In genomic region chr1:128398738-128399445, GRCm38 (mm10) we compare ENCODE assay signal across 15 mouse cellular contexts. TPM values are rescaled to one million over a fixed set of nuclear protein-coding genes. Genes with fewer than 3 reads are reported as not detected.
DNase-seq lines count a peak whose midpoint lies in the region; ATAC-seq and TF ChIP-seq lines count a peak whose summit lies in the region.
"Had no signal": no experiment of that assay in that cellular context is flagged by ENCODE, and none has a peak within 500 bp of the region (broad histone marks: within the 10 kb centered on the region; RNA-seq: fewer than 3 reads in every experiment).

No protein-coding gene starts in this region.

- no peak overlapping the region for H3K9ac ChIP-seq in stomach, embryonic 15.5 days
- no peak overlapping the region for H3K9ac ChIP-seq in forebrain, embryonic 16.5 days (replicated peaks; ENCODE audit: low read depth, low read length)
- H3K9ac ChIP-seq: embryonic facial prominence, embryonic 15.5 days; heart, embryonic 13.5 days; liver, embryonic 12.5 days; neural tube, embryonic 13.5 days had no signal

- intact Hi-C loops in gastrocnemius, adult 2 months (cut with DNase I): no loop called here

- H3K27ac ChIP-seq in stomach, embryonic 15.5 days: peak overlapping the region; percentile 59
- no peak overlapping the region for H3K27ac ChIP-seq in forebrain, embryonic 16.5 days (ENCODE audit: low read length)
- no peak overlapping the region for H3K27ac ChIP-seq in gastrocnemius, adult 2 months
- H3K27ac ChIP-seq: embryonic facial prominence, embryonic 15.5 days; heart, embryonic 13.5 days; liver, embryonic 12.5 days; neural tube, embryonic 13.5 days had no signal

- peak; percentile 39; the same call in 1 of the 2 replicates for ATAC-seq in stomach, embryonic 15.5 days (ENCODE audit: insufficient read depth, low FRiP score, low read depth)
- no peak for ATAC-seq in forebrain, embryonic 16.5 days
- ATAC-seq: liver, embryonic 12.5 days had no signal

- H3K36me3 ChIP-seq in stomach, embryonic 15.5 days: peaks cover 3% of the 10 kb centered on the region; the same call in 1 of the 2 replicates
- H3K36me3 ChIP-seq in forebrain, embryonic 16.5 days (ENCODE audit: control insufficient read depth, insufficient read depth): no peaks in the 10 kb centered on the region; the same call in 1 of the 2 replicates

- no peaks in the 10 kb centered on the region for H3K27me3 ChIP-seq in stomach, embryonic 15.5 days (replicated peaks)
- no peaks in the 10 kb centered on the region for H3K27me3 ChIP-seq in forebrain, embryonic 16.5 days (replicated peaks; ENCODE audit: control insufficient read depth, insufficient read depth, low read length)
- H3K27me3 ChIP-seq: embryonic facial prominence, embryonic 15.5 days; heart, embryonic 13.5 days; liver, embryonic 12.5 days; megakaryocyte, embryonic 14.5 days; neural tube, embryonic 13.5 days had no signal

- H3K4me2 ChIP-seq in stomach, embryonic 15.5 days: no peak overlapping the region
- H3K4me2 ChIP-seq in forebrain, embryonic 16.5 days (ENCODE audit: low read length): no peak overlapping the region
- H3K4me2 ChIP-seq: embryonic facial prominence, embryonic 15.5 days; heart, embryonic 13.5 days; liver, embryonic 12.5 days; neural tube, embryonic 13.5 days had no signal

- 68% methylated on average over 5 of the region's 5 CpGs for WGBS in stomach, embryonic 15.5 days
- WGBS in forebrain, embryonic 16.5 days: 84% methylated on average over 5 of the region's 5 CpGs

- H3K4me3 ChIP-seq in stomach, embryonic 15.5 days (replicated peaks): no peak overlapping the region
- no peak overlapping the region for H3K4me3 ChIP-seq in forebrain, embryonic 16.5 days (replicated peaks; ENCODE audit: low read length)
- no peak overlapping the region for H3K4me3 ChIP-seq in gastrocnemius, adult 2 months
- H3K4me3 ChIP-seq: embryonic facial prominence, embryonic 15.5 days; heart, embryonic 13.5 days; liver, embryonic 12.5 days; megakaryocyte, embryonic 14.5 days; neural tube, embryonic 13.5 days had no signal

- peak; percentile 16 for DNase-seq in adrenal gland, postnatal 14 days
- DNase-seq in adrenal gland, adult 8-10 months: no peak
- DNase-seq in urinary bladder, postnatal 14 days (ENCODE audit: low spot score): peak; percentile 46
- DNase-seq in urinary bladder, adult 2 months (ENCODE audit: low spot score): no peak
- DNase-seq in fibroblast of lung, adult 2 months (ENCODE audit: low read depth): peak; percentile 42
- no peak for DNase-seq in gastrocnemius, adult 2 months
- DNase-seq: B cell, adult 2 months; cerebellum, adult 2 months had no signal

- TF ChIP-seq CTCF in gastrocnemius, adult 2 months (IDR thresholded peaks at IDR 0.05): no peak

- no peaks in the 10 kb centered on the region for H3K9me3 ChIP-seq in stomach, embryonic 15.5 days
- H3K9me3 ChIP-seq in forebrain, embryonic 16.5 days (ENCODE audit: control insufficient read depth, low read length): no peaks in the 10 kb centered on the region
- H3K9me3 ChIP-seq: embryonic facial prominence, embryonic 15.5 days; heart, embryonic 13.5 days; liver, embryonic 12.5 days; megakaryocyte, embryonic 14.5 days; neural tube, embryonic 13.5 days had no signal

- no peaks in the 10 kb centered on the region for H3K4me1 ChIP-seq in stomach, embryonic 15.5 days
- peaks cover 13% of the 10 kb centered on the region for H3K4me1 ChIP-seq in forebrain, embryonic 16.5 days (replicated peaks; ENCODE audit: control insufficient read depth, insufficient read depth, low read length)
- H3K4me1 ChIP-seq: embryonic facial prominence, embryonic 15.5 days; heart, embryonic 13.5 days; liver, embryonic 12.5 days had no signal

RNA-seq across cellular contexts. Expression of gene Dars, which starts 18.3 kb away (rescaled TPM):
- total RNA-seq in adrenal gland, postnatal 14 days (2021): 85.9 and 87.5 TPM in 2 replicates
- 10 to 100 TPM; 92.5 to 99.9 (median 97.6) TPM for total RNA-seq in adrenal gland, adult 8-10 months (2022)
- 44.2 and 48.1 TPM in 2 replicates for polyA plus RNA-seq in urinary bladder, adult 2 months (2012; rRNA removed)
- 157 and 180 TPM in 2 replicates for polyA plus RNA-seq in stomach, embryonic 15.5 days (2015; fragmentation: Nextera tagmentation; extraction: Ambion mirVana)
- polyA plus RNA-seq in forebrain, embryonic 16.5 days (2015; fragmentation: Nextera tagmentation; extraction: Ambion mirVana): 136 and 159 TPM in 2 replicates
- total RNA-seq in gastrocnemius, adult 2 months (2021): 10 to 100 TPM; 64.7 to 77.0 TPM

RNA-seq across cellular contexts. Expression of gene Mcm6, which starts 39.4 kb away (rescaled TPM):
- total RNA-seq in adrenal gland, postnatal 14 days (2021): 49.6 and 56.3 TPM in 2 replicates
- 10 to 100 TPM; 16.8 to 20.3 (median 18.1) TPM for total RNA-seq in adrenal gland, adult 8-10 months (2022)
- 14.0 and 18.5 TPM in 2 replicates for polyA plus RNA-seq in urinary bladder, adult 2 months (2012; rRNA removed)
- 224 and 240 TPM in 2 replicates for polyA plus RNA-seq in stomach, embryonic 15.5 days (2015; fragmentation: Nextera tagmentation; extraction: Ambion mirVana)
- 95.3 and 113 TPM in 2 replicates for polyA plus RNA-seq in forebrain, embryonic 16.5 days (2015; fragmentation: Nextera tagmentation; extraction: Ambion mirVana)
- 1 to 10 TPM; 1.3 to 2.6 TPM for total RNA-seq in gastrocnemius, adult 2 months (2021)

Comparison
In these comparisons a context has a peak if more than half of its experiments do, and no peak if none do; other contexts are left out.
1. DNase-seq: peak in adrenal gland, postnatal 14 days (single experiment), urinary bladder, postnatal 14 days (single experiment) and fibroblast of lung, adult 2 months (single experiment); none in adrenal gland, adult 8-10 months (single experiment), urinary bladder, adult 2 months (single experiment) and gastrocnemius, adult 2 months (single experiment).
2. RNA of gene Mcm6, which starts 39.4 kb away (total RNA-seq): 49.6 to 56.3 TPM in adrenal gland, postnatal 14 days and 16.8 to 20.3 TPM in adrenal gland, adult 8-10 months; 1.3 to 2.6 TPM in gastrocnemius, adult 2 months; every median in the first group is over 4 times any median in the second.